ENCODE assay signal across 23 mouse cellular contexts in the genomic region with DNA sequence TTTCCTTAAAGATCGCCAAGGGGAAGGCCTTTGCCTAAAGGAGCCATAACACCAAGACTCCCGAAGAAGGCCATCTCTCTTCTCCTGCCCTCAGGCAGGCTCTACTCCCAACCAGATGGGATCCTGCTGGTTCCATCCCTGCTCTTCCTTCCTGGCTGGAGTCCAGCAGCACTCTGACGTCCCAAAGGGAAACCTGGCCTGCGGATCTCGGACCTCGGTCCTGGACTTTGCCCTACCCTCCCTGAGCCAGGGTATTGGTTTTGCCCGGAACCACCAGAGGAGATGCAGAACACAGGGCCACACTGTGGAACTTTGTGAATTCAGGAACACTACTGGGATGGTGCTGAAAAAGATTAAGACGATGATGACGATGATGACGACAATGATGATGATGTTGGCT.
DNase-seq lines count a peak whose midpoint lies in the region; ATAC-seq and TF ChIP-seq lines count a peak whose summit lies in the region.
"Had no signal": no experiment of that assay in that cellular context is flagged by ENCODE, and none has a peak within 500 bp of the region (broad histone marks: within the 10 kb centered on the region; RNA-seq: fewer than 3 reads in every experiment).

No protein-coding gene starts in this region.

- H3K36me3 ChIP-seq in heart, embryonic 10.5 days = no peaks in the 10 kb centered on the region
- no peaks in the 10 kb centered on the region for H3K36me3 ChIP-seq in kidney, adult 2 months (ENCODE audit: control insufficient read depth, insufficient read depth, low read length)
- H3K36me3 ChIP-seq in kidney, embryonic 15.5 days = no peaks in the 10 kb centered on the region
- H3K36me3 ChIP-seq: embryonic facial prominence, embryonic 10.5 days; embryonic facial prominence, embryonic 12.5 days; G1E had no signal

- TF ChIP-seq POLR2A in kidney, adult 2 months (IDR thresholded peaks at IDR 0.05; ENCODE audit: low read depth, low read length) = no peak

- no peak overlapping the region for H3K4me2 ChIP-seq in kidney, embryonic 15.5 days
- H3K4me2 ChIP-seq: embryonic facial prominence, embryonic 12.5 days; forebrain, embryonic 13.5 days had no signal

- no peak for ATAC-seq in kidney, embryonic 15.5 days (replicated peaks; ENCODE audit: low FRiP score)
- ATAC-seq: activated CD4-positive, CD25-positive, alpha-beta regulatory T cell, adult 4 months; CD4-positive, CD25-positive, alpha-beta regulatory T cell, adult 4 months; forebrain, embryonic 13.5 days; Patski had no signal

- H3K4me1 ChIP-seq in heart, embryonic 10.5 days = peaks cover 17% of the 10 kb centered on the region
- no peaks in the 10 kb centered on the region for H3K4me1 ChIP-seq in kidney, adult 2 months (ENCODE audit: control insufficient read depth, insufficient read depth, low read length)
- H3K4me1 ChIP-seq in kidney, embryonic 15.5 days = no peaks in the 10 kb centered on the region
- H3K4me1 ChIP-seq: embryonic facial prominence, embryonic 12.5 days; forebrain, embryonic 13.5 days had no signal

- H3K4me3 ChIP-seq in heart, embryonic 10.5 days = no peak overlapping the region
- H3K4me3 ChIP-seq in kidney, adult 2 months (ENCODE audit: insufficient read depth, low read depth, low read length) = no peak overlapping the region
- H3K4me3 ChIP-seq in kidney, embryonic 15.5 days (replicated peaks) = no peak overlapping the region
- H3K4me3 ChIP-seq: embryonic facial prominence, embryonic 10.5 days; embryonic facial prominence, embryonic 12.5 days; forebrain, embryonic 13.5 days had no signal

- no peak overlapping the region for H3K9ac ChIP-seq in kidney, embryonic 15.5 days
- H3K9ac ChIP-seq: embryonic facial prominence, embryonic 12.5 days; forebrain, embryonic 13.5 days had no signal

- peaks cover 14% of the 10 kb centered on the region for H3K27me3 ChIP-seq in heart, embryonic 10.5 days (ENCODE audit: insufficient read depth, poor library complexity, severe bottlenecking)
- H3K27me3 ChIP-seq in kidney, adult 2 months (replicated peaks; ENCODE audit: control insufficient read depth, insufficient read depth, low read length) = no peaks in the 10 kb centered on the region
- H3K27me3 ChIP-seq in kidney, embryonic 15.5 days = no peaks in the 10 kb centered on the region
- H3K27me3 ChIP-seq: CH12.LX; embryonic facial prominence, embryonic 12.5 days; forebrain, embryonic 13.5 days; Patski had no signal

- DNase-seq in heart, adult 11 months = peak; percentile 91
- DNase-seq in heart, embryonic 10.5 days (ENCODE audit: low spot score) = no peak
- peak; percentile 34 for DNase-seq in kidney, adult 2 months
- DNase-seq in kidney, adult 8-10 months = no peak
- DNase-seq in kidney, postnatal 14 days = peak; percentile 14
- peak; percentile 9 to 34 for DNase-seq in kidney, postnatal 36 days
- no peak for DNase-seq in kidney, adult 9 months
- DNase-seq: adrenal gland, adult 8-10 months; adrenal gland, postnatal 14 days; adrenal gland, postnatal 36 days; B cell, adult 2 months; cerebellum, adult 11-12 months; cerebellum, adult 2 months; cerebellum, adult 9-10 months had no signal

- H3K27ac ChIP-seq in heart, embryonic 10.5 days = no peak overlapping the region
- H3K27ac ChIP-seq in kidney, adult 2 months (ENCODE audit: insufficient read depth, low read depth, low read length) = no peak overlapping the region
- no peak overlapping the region for H3K27ac ChIP-seq in kidney, embryonic 15.5 days
- H3K27ac ChIP-seq: embryonic facial prominence, embryonic 10.5 days; embryonic facial prominence, embryonic 12.5 days; forebrain, embryonic 13.5 days had no signal

- no peaks in the 10 kb centered on the region for H3K9me3 ChIP-seq in heart, embryonic 10.5 days
- H3K9me3 ChIP-seq in kidney, embryonic 15.5 days (replicated peaks) = no peaks in the 10 kb centered on the region
- H3K9me3 ChIP-seq: embryonic facial prominence, embryonic 10.5 days; embryonic facial prominence, embryonic 12.5 days; forebrain, embryonic 13.5 days had no signal

- WGBS in heart, embryonic 10.5 days = 81% methylated on average over 10 of the region's 10 CpGs
- WGBS in kidney, adult 2 months = 75% methylated on average over 10 of the region's 10 CpGs
- 89% methylated on average over 10 of the region's 10 CpGs for whole genome bisulfite sequencing in kidney, embryonic 15.5 days

- TF ChIP-seq CTCF in kidney, adult 2 months (conservative IDR thresholded peaks at IDR 0.05; ENCODE audit: insufficient read depth, insufficient read length, low read depth, low read length) = no peak

Comparison
In these comparisons a context has a peak if more than half of its experiments do, and no peak if none do; other contexts are left out.
1. DNase-seq: peak in heart, adult 11 months (single experiment), kidney, adult 2 months (single experiment), kidney, postnatal 14 days (single experiment) and kidney, postnatal 36 days (2 of 2); none in heart, embryonic 10.5 days (single experiment), kidney, adult 8-10 months (0 of 2) and kidney, adult 9 months (single experiment).